Mouse (Mus musculus): ENCODE results near the gene Nono. TPM values are rescaled to one million over a fixed set of nuclear protein-coding genes. Genes with fewer than 3 reads are reported as not detected.
A peak's percentile ranks its signal among the peaks of the same experiment; 100 is the strongest.

Nono gene
- total and polyA plus RNA-seq, 2 experiments from 2014 or later = 176 to 223 TPM

DNA sequence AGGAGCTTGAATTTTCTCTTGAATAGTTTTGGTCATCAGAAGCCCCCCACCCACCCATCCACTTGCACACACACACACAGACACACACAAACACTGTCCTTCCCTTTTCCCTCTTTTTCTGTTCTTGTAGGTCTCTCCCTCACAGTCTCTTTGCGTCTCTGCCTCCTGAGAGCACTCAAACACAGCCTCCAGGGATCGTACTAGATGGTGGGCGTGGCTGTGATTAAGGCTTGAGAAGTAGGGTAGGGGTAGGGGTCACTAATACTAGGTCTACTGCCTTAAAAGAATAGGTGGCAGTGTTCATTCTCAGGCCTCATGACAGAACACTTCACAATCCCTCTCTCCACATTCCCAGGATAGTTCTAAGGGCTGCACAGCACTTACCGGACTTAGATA is 8.4 kb upstream of the Nono start, which contains the start of gene Zmym3:
TSS of gene Zmym3 (minus strand) at position 150 of the 396 bp plus-strand sequence.
- Histone ChIP-seq H3K27me3 (ENCODE audit: insufficient read depth, low read length) (no peaks in the 10 kb centered on the region), H3K27ac (ENCODE audit: low read depth, low read length) (peak within 1 kb of the TSS; percentile 86), H3K4me3 (ENCODE audit: low read depth, low read length) (peak within 1 kb of the TSS; percentile 49), H3K4me1 (ENCODE audit: insufficient read depth, low read length) (no peaks in the 10 kb centered on the region), H3K4me2 (ENCODE audit: low read depth, low read length, poor library complexity, severe bottlenecking) (peak within 1 kb of the TSS; percentile 71), H3K36me3 (ENCODE audit: insufficient read depth, low read length) (0 out of 2 replicates have a peak, but pooled peaks cover 2% of the 10 kb centered on the region), H3K9me3 (ENCODE audit: low read length) (no peaks in the 10 kb centered on the region), H3K9ac (replicated peaks; ENCODE audit: low read length, poor library complexity, severe bottlenecking) (peak within 1 kb of the TSS; percentile 80)
- DNase-seq (ENCODE audit: low spot score) (peak; percentile 2), ATAC-seq (ENCODE audit: low FRiP score) (peak; percentile 1; the same call in 1 of the 2 replicates)
- TF ChIP-seq CTCF (IDR thresholded peaks at IDR 0.05) = no peak
- WGBS = 26% methylated on average over 4 of the region's 4 CpGs

DNA sequence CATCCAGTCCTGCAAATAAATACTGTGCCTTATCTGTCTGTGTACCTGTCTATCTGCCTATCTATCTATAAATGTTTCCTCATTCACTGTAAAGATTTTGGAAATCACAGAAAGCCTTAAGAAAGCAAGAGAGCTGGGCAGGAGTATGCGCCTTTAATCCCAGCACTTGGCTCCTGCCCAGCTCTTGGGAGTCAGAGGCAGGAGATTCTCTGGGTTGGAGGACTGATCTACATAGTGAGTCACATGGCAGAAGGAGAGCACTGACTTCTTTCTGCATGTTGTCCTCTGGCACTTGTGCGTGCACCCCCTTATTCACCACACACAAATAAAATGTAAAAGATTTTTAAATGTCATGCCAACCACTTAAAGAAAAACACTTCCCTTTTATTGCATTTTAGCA is 5.7 kb upstream of the Nono start:
- H3K27me3 ChIP-seq (ENCODE audit: insufficient read depth, low read length) = no peaks in the 10 kb centered on the region
- no peak for DNase-seq (ENCODE audit: low spot score)
- no peak overlapping the region for H3K4me3 ChIP-seq (ENCODE audit: low read depth, low read length)
- no peak for ATAC-seq (ENCODE audit: low FRiP score)
- no peaks in the 10 kb centered on the region for H3K9me3 ChIP-seq (ENCODE audit: low read length)
- 72% methylated on average over 2 of the region's 2 CpGs for WGBS
- H3K36me3 ChIP-seq (ENCODE audit: insufficient read depth, low read length) = no peaks in the 10 kb centered on the region
- H3K4me1 ChIP-seq (ENCODE audit: insufficient read depth, low read length) = no peaks in the 10 kb centered on the region
- TF ChIP-seq CTCF (IDR thresholded peaks at IDR 0.05) = no peak
- no peak overlapping the region for H3K27ac ChIP-seq (ENCODE audit: low read depth, low read length)
- no peak overlapping the region for H3K9ac ChIP-seq (replicated peaks; ENCODE audit: low read length, poor library complexity, severe bottlenecking)
- H3K4me2 ChIP-seq (ENCODE audit: low read depth, low read length, poor library complexity, severe bottlenecking) = no peak overlapping the region

DNA sequence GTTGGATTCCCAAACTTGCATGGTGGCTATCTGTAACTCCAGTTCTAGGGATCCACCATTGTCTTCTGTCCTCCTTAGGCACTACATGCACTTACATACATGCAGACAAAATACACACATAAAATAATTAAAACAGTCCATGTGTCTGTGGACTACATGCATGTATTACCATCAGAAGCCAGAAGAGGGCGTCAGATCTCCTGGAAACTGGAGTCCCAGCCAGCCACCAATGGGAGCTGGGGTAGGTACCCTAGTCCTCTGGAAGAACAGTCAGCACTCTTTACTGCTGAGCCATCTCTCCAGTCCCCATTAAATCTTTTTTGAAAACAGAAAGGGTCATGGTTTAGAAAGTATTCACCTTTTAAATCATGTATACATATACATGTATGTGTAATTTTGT is 1.3 kb upstream of the Nono start:
- 11% methylated on average over 1 of the region's 1 CpGs for WGBS
- Histone ChIP-seq H3K27ac (ENCODE audit: low read depth, low read length) (no peak overlapping the region), H3K27me3 (ENCODE audit: insufficient read depth, low read length) (no peaks in the 10 kb centered on the region), H3K9ac (replicated peaks; ENCODE audit: low read length, poor library complexity, severe bottlenecking) (no peak overlapping the region), H3K4me2 (ENCODE audit: low read depth, low read length, poor library complexity, severe bottlenecking) (no peak overlapping the region), H3K36me3 (ENCODE audit: insufficient read depth, low read length) (no peaks in the 10 kb centered on the region), H3K4me3 (ENCODE audit: low read depth, low read length) (no peak overlapping the region), H3K4me1 (ENCODE audit: insufficient read depth, low read length) (no peaks in the 10 kb centered on the region), H3K9me3 (ENCODE audit: low read length) (no peaks in the 10 kb centered on the region)
- no peak for DNase-seq (ENCODE audit: low spot score)
- peak; percentile 43 for TF ChIP-seq CTCF (IDR thresholded peaks at IDR 0.05)
- ATAC-seq (ENCODE audit: low FRiP score) = no peak

DNA sequence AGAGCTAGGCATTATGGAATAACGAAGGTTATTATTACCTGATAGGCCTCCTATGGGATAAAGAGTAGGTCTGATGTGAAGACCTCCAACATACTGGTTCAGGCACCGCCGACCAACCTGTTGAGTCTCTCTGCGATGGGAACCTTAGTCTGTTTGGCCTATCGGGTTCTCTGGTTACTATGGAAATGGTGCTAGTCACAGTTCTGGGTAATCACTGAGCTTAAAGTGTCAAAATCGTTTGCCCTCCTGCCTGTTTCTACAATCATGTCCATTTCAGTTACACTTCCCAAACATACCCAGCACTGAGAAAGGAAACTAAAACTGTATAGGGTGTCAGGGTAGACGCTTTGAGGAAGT is 355 bp upstream of the Nono start:
- H3K36me3 ChIP-seq (ENCODE audit: insufficient read depth, low read length) = no peaks in the 10 kb centered on the region
- H3K9ac ChIP-seq (replicated peaks; ENCODE audit: low read length, poor library complexity, severe bottlenecking) = no peak overlapping the region
- 23% methylated on average over 7 of the region's 7 CpGs for whole genome bisulfite sequencing
- H3K4me3 ChIP-seq (ENCODE audit: low read depth, low read length) = peak overlapping the region; percentile 17
- ATAC-seq (ENCODE audit: low FRiP score) (peak; percentile 17; the same call in 1 of the 2 replicates), DNase-seq (ENCODE audit: low spot score) (no peak)
- H3K9me3 ChIP-seq (ENCODE audit: low read length) = no peaks in the 10 kb centered on the region
- TF ChIP-seq CTCF (IDR thresholded peaks at IDR 0.05) = no peak
- H3K27ac ChIP-seq (ENCODE audit: low read depth, low read length) = peak overlapping the region; percentile 65
- H3K4me1 ChIP-seq (ENCODE audit: insufficient read depth, low read length) = no peaks in the 10 kb centered on the region
- H3K27me3 ChIP-seq (ENCODE audit: insufficient read depth, low read length) = no peaks in the 10 kb centered on the region
- H3K4me2 ChIP-seq (ENCODE audit: low read depth, low read length, poor library complexity, severe bottlenecking) = peak overlapping the region; percentile 35

DNA sequence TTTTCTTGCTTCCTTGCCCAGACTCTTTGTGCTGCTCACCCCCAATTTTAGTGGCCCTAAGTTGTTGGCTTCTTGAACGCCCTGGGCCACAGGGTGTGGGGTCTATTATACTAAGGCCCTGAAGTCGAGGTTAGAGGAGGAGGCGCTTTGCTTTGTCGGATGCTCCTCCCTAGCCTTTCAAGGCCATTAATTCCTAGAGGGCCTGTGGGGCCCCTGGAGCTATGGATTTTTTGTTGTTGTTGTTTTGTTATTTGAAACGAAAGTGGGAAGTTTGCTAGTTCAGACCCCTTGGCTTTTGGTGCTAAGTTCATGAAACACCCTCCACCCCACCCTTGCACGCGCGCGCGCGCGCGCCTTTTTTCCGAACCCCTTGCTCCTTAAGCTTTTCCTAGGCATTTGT is 858 bp downstream of the Nono start:
- DNase-seq (ENCODE audit: low spot score) (no peak), ATAC-seq (ENCODE audit: low FRiP score) (peak; percentile 31; the same call in 1 of the 2 replicates)
- Histone ChIP-seq H3K9me3 (ENCODE audit: low read length) (no peaks in the 10 kb centered on the region), H3K27ac (ENCODE audit: low read depth, low read length) (peak overlapping the region; percentile 83), H3K4me2 (ENCODE audit: low read depth, low read length, poor library complexity, severe bottlenecking) (peak overlapping the region; percentile 48), H3K27me3 (ENCODE audit: insufficient read depth, low read length) (no peaks in the 10 kb centered on the region), H3K9ac (replicated peaks; ENCODE audit: low read length, poor library complexity, severe bottlenecking) (peak overlapping the region; percentile 77), H3K4me1 (ENCODE audit: insufficient read depth, low read length) (no peaks in the 10 kb centered on the region), H3K4me3 (ENCODE audit: low read depth, low read length) (peak overlapping the region; percentile 62), H3K36me3 (ENCODE audit: insufficient read depth, low read length) (no peaks in the 10 kb centered on the region)
- 13% methylated on average over 14 of the region's 14 CpGs for WGBS
- no peak for TF ChIP-seq CTCF (IDR thresholded peaks at IDR 0.05)

DNA sequence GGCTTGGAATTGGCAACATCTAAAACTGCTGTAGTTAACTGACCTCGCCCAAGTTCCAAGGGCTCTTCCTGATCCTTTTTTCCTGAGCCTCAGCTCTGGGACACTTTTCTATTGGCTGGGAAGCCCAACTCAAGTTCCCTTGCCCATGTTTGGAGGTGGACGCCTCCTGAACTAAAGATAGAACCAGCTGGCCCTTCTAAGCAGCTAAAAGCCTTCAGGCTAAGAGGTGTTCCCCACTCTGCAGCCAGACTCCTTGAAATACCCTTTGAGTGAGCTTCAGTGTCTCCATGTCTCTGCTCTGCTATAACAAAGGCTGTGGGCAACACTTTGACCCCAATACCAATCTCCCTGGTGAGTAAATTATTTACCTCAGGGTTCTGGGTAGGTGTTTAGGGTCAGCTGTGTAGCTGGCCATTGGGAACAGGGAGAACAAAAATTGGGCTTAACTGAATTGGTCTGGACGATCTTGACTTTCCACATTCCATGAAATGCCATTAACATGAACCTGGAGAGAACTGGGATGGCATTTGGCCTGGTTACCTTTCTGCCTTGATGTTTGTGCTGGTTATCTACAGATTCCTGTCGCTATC is 19.9 kb downstream of the Nono start, which contains the start of gene Itgb1bp2:
TSS of gene Itgb1bp2 (plus strand) at position 203 of the 590 bp plus-strand sequence.
- no peaks in the 10 kb centered on the region for H3K9me3 ChIP-seq (ENCODE audit: low read length)
- H3K4me3 ChIP-seq (ENCODE audit: low read depth, low read length) = no peak within 1 kb of the TSS
- H3K4me1 ChIP-seq (ENCODE audit: insufficient read depth, low read length) = no peaks in the 10 kb centered on the region
- 73% methylated on average over 4 of the region's 4 CpGs for WGBS
- H3K27me3 ChIP-seq (ENCODE audit: insufficient read depth, low read length) = no peaks in the 10 kb centered on the region
- ATAC-seq (ENCODE audit: low FRiP score) = no peak
- H3K9ac ChIP-seq (replicated peaks; ENCODE audit: low read length, poor library complexity, severe bottlenecking) = no peak within 1 kb of the TSS
- peaks cover 6% of the 10 kb centered on the region for H3K36me3 ChIP-seq (ENCODE audit: insufficient read depth, low read length)
- no peak for DNase-seq (ENCODE audit: low spot score)
- H3K4me2 ChIP-seq (ENCODE audit: low read depth, low read length, poor library complexity, severe bottlenecking) = no peak within 1 kb of the TSS
- TF ChIP-seq CTCF (IDR thresholded peaks at IDR 0.05) = no peak
- no peak within 1 kb of the TSS for H3K27ac ChIP-seq (ENCODE audit: low read depth, low read length)
